Mouse (Mus musculus) megakaryocyte, embryonic 14.5 days (primary cell): Measurements from ENCODE around the gene Taf8.

Experiments used
- FLI1 ChIP-seq: IDR thresholded peaks from 2 replicates; pipeline ENCODE4 v1.6.1; 2012; ENCODE audit warnings: low read length, inconsistent platforms, mixed read lengths
- GATA1 ChIP-seq: IDR thresholded peaks from 3 replicates; pipeline ENCODE4 v1.6.1; 2012; ENCODE audit warnings: mixed read lengths, low read length, inconsistent platforms, borderline replicate concordance

GRCm38 (mm10) chr17:47551049-47551448 lies 49.0 kb upstream of the Taf8 start:
- TF ChIP-seq GATA1 (no peak), FLI1 (no peak)
